Mouse (Mus musculus) CH12.LX (cell line): ENCODE results near the gene Exoc2. TPM values are rescaled to one million over a fixed set of nuclear protein-coding genes. Genes with fewer than 3 reads are reported as not detected.

ENCODE experiments used
- DNase-seq: peaks from one replicate; pipeline ENCODE4 v3.0.0-alpha.2; 2013; ENCODE audit errors: extremely low read depth
- H3K27ac ChIP-seq: 2 replicates; pipeline ENCODE4 v1.5.1; 2012; ENCODE audit warnings: low read depth, mild to moderate bottlenecking, control low read depth, moderate library complexity; ENCODE audit not compliant: insufficient read depth
- H3K27me3 ChIP-seq: replicated peaks from 2 replicates; pipeline ENCODE3; 2012; ENCODE audit warnings: inconsistent platforms
- H3K36me3 ChIP-seq, 2 experiments: replicated peaks in 1 of 2; 2 replicates each; pipeline versions ENCODE3 to v1.6.1; 2012; ENCODE audit warnings: inconsistent platforms in 1 of 2, low read length in 1 of 2, mild to moderate bottlenecking in 1 of 2, mixed read lengths in 1 of 2, moderate library complexity in 1 of 2; ENCODE audit not compliant: control insufficient read depth in 1 of 2, insufficient read depth in 1 of 2
- H3K4me1 ChIP-seq, 2 experiments: 2 replicates each; pipeline ENCODE4 v1.6.1; 2012; ENCODE audit warnings: inconsistent platforms in 1 of 2, moderate library complexity in 1 of 2; ENCODE audit not compliant: insufficient read depth in 2 of 2, control insufficient read depth in 1 of 2
- H3K4me2 ChIP-seq: 2 replicates; pipeline ENCODE4 v1.6.1; 2012; ENCODE audit warnings: low read depth, mild to moderate bottlenecking, control low read depth; ENCODE audit not compliant: poor library complexity, insufficient read depth, severe bottlenecking
- H3K4me3 ChIP-seq, 3 experiments: fragments of 150-350 bp in 1 of 3; sonication (generic) in 1 of 3; replicated peaks in 1 of 3; 2 replicates each; pipeline versions ENCODE3 to v1.5.1; 2011 to 2012; ENCODE audit warnings: low read depth in 2 of 3, low read length in 2 of 3, mild to moderate bottlenecking in 2 of 3, moderate library complexity in 2 of 3, control low read depth in 1 of 3, improper control_type of control experiment in 1 of 3, inconsistent platforms in 1 of 3, mixed read lengths in 1 of 3; ENCODE audit not compliant: poor library complexity in 1 of 3
- H3K79me2 ChIP-seq: replicated peaks from 2 replicates; pipeline ENCODE4 v1.6.1; 2012; ENCODE audit warnings: mild to moderate bottlenecking, moderate library complexity; ENCODE audit not compliant: control insufficient read depth, poor library complexity, insufficient read depth, severe bottlenecking; ENCODE audit errors: extremely low read depth
- H3K9ac ChIP-seq: 2 replicates; pipeline ENCODE4 v1.6.1; 2012; ENCODE audit warnings: low read depth, mild to moderate bottlenecking, control low read depth, moderate library complexity; ENCODE audit not compliant: insufficient read depth
- H3K9me3 ChIP-seq: replicated peaks from 2 replicates; pipeline ENCODE3; 2012; ENCODE audit warnings: low read length, inconsistent platforms, mixed read lengths
- CTCF ChIP-seq, 2 experiments: IDR thresholded peaks in 1 of 2; conservative IDR thresholded peaks in 1 of 2; 2 replicates each; pipeline ENCODE4 v1.5.1; 2011 to 2012; ENCODE audit warnings: low read depth in 2 of 2, low read length in 2 of 2, improper control_type of control experiment in 1 of 2, inconsistent platforms in 1 of 2, mild to moderate bottlenecking in 1 of 2, moderate library complexity in 1 of 2
- E2F4 ChIP-seq: IDR thresholded peaks from 2 replicates; pipeline ENCODE4 v1.6.1; 2011; ENCODE audit warnings: low read depth, low read length, improper control_type of control experiment; ENCODE audit not compliant: insufficient replicate concordance
- ELF1 ChIP-seq: IDR thresholded peaks from 2 replicates; pipeline ENCODE4 v1.6.1; 2014; ENCODE audit warnings: low read depth, mild to moderate bottlenecking, inconsistent platforms, low read length, improper control_type of control experiment
- EP300 ChIP-seq: IDR thresholded peaks from 2 replicates; pipeline ENCODE4 v1.6.1; 2011; ENCODE audit warnings: low read length, improper control_type of control experiment
- ETS1 ChIP-seq: conservative IDR thresholded peaks from 2 replicates; pipeline ENCODE4 v1.6.1; 2012; ENCODE audit warnings: low read depth, mild to moderate bottlenecking, inconsistent platforms, low read length, improper control_type of control experiment, moderate library complexity
- HCFC1 ChIP-seq: IDR thresholded peaks from 2 replicates; pipeline ENCODE4 v1.6.1; 2012; ENCODE audit warnings: low read depth, mild to moderate bottlenecking, inconsistent platforms, low read length, improper control_type of control experiment
- IRF4 ChIP-seq: IDR thresholded peaks from 2 replicates; pipeline ENCODE4 v1.6.1; 2014; ENCODE audit warnings: low read depth, mild to moderate bottlenecking, inconsistent platforms, low read length, improper control_type of control experiment
- JUN ChIP-seq: IDR thresholded peaks from 2 replicates; pipeline ENCODE4 v1.6.1; 2011; ENCODE audit warnings: low read depth, mild to moderate bottlenecking, low read length, improper control_type of control experiment, moderate library complexity; ENCODE audit not compliant: insufficient read depth
- JUND ChIP-seq: conservative IDR thresholded peaks from 2 replicates; pipeline ENCODE4 v1.6.1; 2011; ENCODE audit warnings: low read depth, low read length, improper control_type of control experiment
- KAT2A ChIP-seq: IDR thresholded peaks from 2 replicates; pipeline ENCODE4 v1.6.1; 2012; ENCODE audit warnings: low read length, improper control_type of control experiment, inconsistent platforms; ENCODE audit not compliant: insufficient replicate concordance
- MAFK ChIP-seq: IDR thresholded peaks from 2 replicates; pipeline ENCODE4 v1.6.1; 2011; ENCODE audit warnings: low read length, improper control_type of control experiment; ENCODE audit not compliant: insufficient replicate concordance
- MAX ChIP-seq: IDR thresholded peaks from 2 replicates; pipeline ENCODE4 v1.6.1; 2011; ENCODE audit warnings: low read length, improper control_type of control experiment
- MAZ ChIP-seq: IDR thresholded peaks from 2 replicates; pipeline ENCODE4 v1.6.1; 2012; ENCODE audit warnings: low read depth, mild to moderate bottlenecking, inconsistent platforms, low read length, improper control_type of control experiment, moderate library complexity
- MYC ChIP-seq: IDR thresholded peaks from 2 replicates; pipeline ENCODE4 v1.6.1; 2011; ENCODE audit warnings: low read depth, mild to moderate bottlenecking, improper control_type of control experiment, low read length
- NELFE ChIP-seq: IDR thresholded peaks from 2 replicates; pipeline ENCODE4 v1.6.1; 2011; ENCODE audit warnings: low read depth, low read length, improper control_type of control experiment
- NRF1 ChIP-seq: IDR thresholded peaks from 2 replicates; pipeline ENCODE4 v1.6.1; 2014; ENCODE audit warnings: low read depth, mild to moderate bottlenecking, inconsistent platforms, low read length, improper control_type of control experiment, moderate library complexity
- PAX5 ChIP-seq: IDR thresholded peaks from 2 replicates; pipeline ENCODE4 v1.6.1; 2012; ENCODE audit warnings: low read length, inconsistent platforms, mixed read lengths
- POLR2AphosphoS2 ChIP-seq: IDR thresholded peaks from 2 replicates; pipeline ENCODE4 v1.6.1; 2011; ENCODE audit warnings: low read depth, low read length, improper control_type of control experiment
- RAD21 ChIP-seq: IDR thresholded peaks from 2 replicates; pipeline ENCODE4 v1.6.1; 2011; ENCODE audit warnings: low read depth, mild to moderate bottlenecking, low read length, improper control_type of control experiment, moderate library complexity
- RCOR1 ChIP-seq: conservative IDR thresholded peaks from 2 replicates; pipeline ENCODE4 v1.6.1; 2012; ENCODE audit warnings: low read depth, mild to moderate bottlenecking, inconsistent platforms, low read length, improper control_type of control experiment
- SIN3A ChIP-seq: IDR thresholded peaks from 2 replicates; pipeline ENCODE4 v1.6.1; 2012; ENCODE audit warnings: low read length, improper control_type of control experiment, inconsistent platforms
- SMC3 ChIP-seq: IDR thresholded peaks from 2 replicates; pipeline ENCODE4 v1.6.1; 2011; ENCODE audit warnings: low read depth, low read length, improper control_type of control experiment
- TBP ChIP-seq: conservative IDR thresholded peaks from 2 replicates; pipeline ENCODE4 v1.6.1; 2011; ENCODE audit warnings: low read depth, low read length, improper control_type of control experiment
- TCF12 ChIP-seq: IDR thresholded peaks from 2 replicates; pipeline ENCODE4 v1.6.1; 2014; ENCODE audit warnings: low read depth, mild to moderate bottlenecking, inconsistent platforms, low read length, improper control_type of control experiment
- USF1 ChIP-seq: IDR thresholded peaks from 2 replicates; pipeline ENCODE4 v1.6.1; 2014; ENCODE audit warnings: low read depth, mild to moderate bottlenecking, inconsistent platforms, low read length, improper control_type of control experiment
- ZC3H11A ChIP-seq: IDR thresholded peaks from 2 replicates; pipeline ENCODE4 v1.6.1; 2012; ENCODE audit warnings: low read depth, mild to moderate bottlenecking, inconsistent platforms, low read length, improper control_type of control experiment
- ZKSCAN1 ChIP-seq: IDR thresholded peaks from 2 replicates; pipeline ENCODE4 v1.6.1; 2012; ENCODE audit warnings: low read depth, inconsistent platforms, low read length, improper control_type of control experiment, borderline replicate concordance
- ZMIZ1 ChIP-seq: IDR thresholded peaks from 2 replicates; pipeline ENCODE4 v1.6.1; 2012; ENCODE audit warnings: low read depth, mild to moderate bottlenecking, inconsistent platforms, low read length, improper control_type of control experiment
- dilution Hi-C: fragments of 300-500 bp; cut with MboI; formaldehyde crosslinking; loops from 2 replicates; pipeline ENCODE4 v1.14.3; 2020; ENCODE audit warnings: low sequenced_read_pairs; ENCODE audit not compliant: extremely low pct_unique_long_range_greater_than_20kb, extremely low pct_ligation_motif_present
- in situ Hi-C: fragments of 300-500 bp; cut with MboI; formaldehyde crosslinking; loops from 3 replicates; pipeline ENCODE4 v1.14.3; 2019; ENCODE audit warnings: low sequenced_read_pairs, low pct_ligation_motif_present, low pct_unique_long_range_greater_than_20kb, mixed read lengths
- polyA plus RNA-seq: library from polyadenylated mRNA; unstranded; fragments of >175 nt; gene quantifications from 2 replicates; pipeline ENCODE4 v1.2.1, GENCODE M21; 2012; ENCODE audit warnings: low read depth; ENCODE audit not compliant: insufficient read length
- total RNA-seq, 2 experiments: library from RNA; depleted of rRNA; stranded (reverse); fragments of 300-350 nt in 1 of 2; fragments of >200 nt in 1 of 2; gene quantifications; 2 replicates each; pipeline ENCODE4 v1.2.3; 2012 to 2014

The Exoc2 gene
- total and polyA plus RNA-seq, 3 experiments = 21.1 to 33.0 (median 29.7) TPM

- Histone ChIP-seq H3K9me3 (no peaks in the 10 kb centered on the region), H3K9ac (no peak overlapping the region), H3K79me2 (peaks cover 50% of the 10 kb centered on the region), H3K27me3 (no peaks in the 10 kb centered on the region), H3K27ac (no peak overlapping the region), H3K4me1 (peaks cover 19 to 53% of the 10 kb centered on the region in 2 experiments), H3K36me3 (peaks cover 0 to 29% of the 10 kb centered on the region in 2 experiments), H3K4me3 (no peak overlapping the region), H3K4me2 (no peak overlapping the region)
- in situ Hi-C loops (loop anchor here (10.0 kb wide), 1 partner anchor 412 kb away; no protein-coding TSS in a partner anchor), dilution Hi-C loops (no loop called here)
- TF ChIP-seq CTCF (conservative IDR thresholded peaks at IDR 0.05 in 1 of 2, IDR thresholded peaks at IDR 0.05 in 1 of 2; ENCODE audit: low read depth in 2 of 2, low read length in 2 of 2) (no peak), IRF4 (no peak), ELF1 (no peak), KAT2A (no peak), EP300 (no peak), RCOR1 (no peak), ETS1 (no peak), ZMIZ1 (no peak), ZC3H11A (no peak), POLR2AphosphoS2 (no peak), PAX5 (no peak), HCFC1 (no peak), TBP (no peak), SMC3 (no peak), JUN (no peak), RAD21 (no peak), MAFK (no peak), TCF12 (no peak), USF1 (no peak), MAX (no peak)
- DNase-seq = no peak
Measured at GRCm38 (mm10) chr13:30966507-30966911, 7.4 kb downstream of the Exoc2 start.

DNA sequence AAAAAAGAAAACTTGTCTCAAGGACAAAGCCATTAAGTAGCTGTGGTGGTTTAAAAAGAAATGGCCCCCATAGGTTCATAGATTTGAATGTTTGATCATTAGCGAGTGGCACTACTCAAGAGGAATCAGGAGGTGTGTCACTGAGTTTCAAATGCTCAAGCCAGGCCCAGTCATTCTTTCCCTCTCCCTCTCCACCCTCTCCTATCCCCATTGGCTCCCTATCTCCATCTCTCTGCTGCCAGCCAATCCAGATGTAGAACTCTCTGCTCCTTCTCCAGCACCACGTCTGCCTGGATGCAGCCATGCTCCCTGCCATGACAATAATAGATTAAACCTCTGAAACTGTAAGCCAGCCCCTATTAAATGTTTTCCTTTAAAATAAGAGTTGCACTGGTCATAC lies 12.0 kb downstream of the Exoc2 start:
- dilution Hi-C loops (no loop called here), in situ Hi-C loops (loop anchor here (10.0 kb wide), 1 partner anchor 407 kb away; no protein-coding TSS in a partner anchor)
- no peak for TF ChIP-seq RCOR1
- no peak for TF ChIP-seq ETS1
- TF ChIP-seq JUND = no peak
- TF ChIP-seq MAZ = no peak
- TF ChIP-seq SMC3 = no peak
- no peak for TF ChIP-seq NELFE
- no peak for TF ChIP-seq SIN3A
- no peak for TF ChIP-seq MYC
- no peak for TF ChIP-seq ZKSCAN1
- no peak for TF ChIP-seq IRF4
- no peak for TF ChIP-seq E2F4
- no peak for TF ChIP-seq NRF1
- TF ChIP-seq RAD21 = no peak
- H3K36me3 ChIP-seq = peaks cover 3 to 51% of the 10 kb centered on the region in 2 experiments
- peaks cover 11 to 29% of the 10 kb centered on the region in 2 experiments for H3K4me1 ChIP-seq
- H3K27ac ChIP-seq = no peak overlapping the region
- no peaks in the 10 kb centered on the region for H3K27me3 ChIP-seq
- H3K4me2 ChIP-seq = no peak overlapping the region
- DNase-seq = no peak
- no peaks in the 10 kb centered on the region for H3K9me3 ChIP-seq
- no peak overlapping the region for H3K4me3 ChIP-seq
- H3K9ac ChIP-seq = no peak overlapping the region
- peaks cover 31% of the 10 kb centered on the region for H3K79me2 ChIP-seq
